Mouse (Mus musculus): ENCODE measurements around the gene Pptc7. TPM values are rescaled to one million over a fixed set of nuclear protein-coding genes. Genes with fewer than 3 reads are reported as not detected.

The Pptc7 gene
- total RNA-seq, 2 experiments from 2014 or later: 39.8 to 41.1 TPM

DNA sequence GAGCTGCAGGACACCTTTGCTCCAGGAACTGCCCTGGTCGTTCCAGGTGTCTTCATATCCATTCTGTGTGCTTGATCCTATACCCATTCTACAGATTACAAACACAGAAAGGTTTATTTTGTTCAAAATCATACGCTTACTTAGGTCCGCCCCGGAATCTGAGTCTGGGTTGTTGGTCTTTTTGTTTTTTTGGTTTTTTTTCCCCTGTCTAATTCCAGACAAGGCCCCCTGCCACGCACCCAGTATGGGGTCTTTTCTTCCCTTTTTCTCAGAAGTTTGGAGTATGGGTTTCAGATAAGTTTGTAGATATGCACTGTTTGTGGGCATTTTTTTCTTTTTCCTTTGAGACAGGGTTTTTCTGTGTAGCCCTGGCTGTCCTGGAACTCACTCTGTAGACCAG lies 88.7 kb downstream of the Pptc7 start:
- peak overlapping the region; percentile 98 for H3K27ac ChIP-seq
- no peak for TF ChIP-seq CTCF (conservative IDR thresholded peaks at IDR 0.05)
- peak overlapping the region; percentile 68 for H3K4me3 ChIP-seq
- DNase-seq (ENCODE audit: low spot score in 2 of 2): no peak

Other genes with a start within 250 kb of the Pptc7 start
- gene Cux2, start 234.3 kb upstream of the Pptc7 start, total RNA-seq (2021): 10 to 100 TPM; 30.0 to 30.9 TPM
- gene Myl2, start 183.4 kb upstream of the Pptc7 start, total RNA-seq (2021): under 1 TPM in 1 of 2 experiments, not detected in 1; 0.88 TPM
- 1 to 10 TPM in 1 of 2 experiments, under 1 TPM in 1; 0.39 to 1.2 TPM for gene Ccdc63, start 143.5 kb upstream of the Pptc7 start, total RNA-seq (2021)
- gene Ppp1cc, start 126.1 kb upstream of the Pptc7 start, total RNA-seq (2021): 100 to 1,000 TPM; 223 to 228 TPM
- gene Hvcn1, start 77.6 kb upstream of the Pptc7 start, total RNA-seq (2021): 1 to 10 TPM; 2.6 to 3.0 TPM
- gene Tctn1, start 19.9 kb upstream of the Pptc7 start, total RNA-seq (2021): 10 to 100 TPM; 15.2 TPM
- 1 to 10 TPM; 5.1 to 5.9 TPM for gene Rad9b, start 69.9 kb downstream of the Pptc7 start, total RNA-seq (2021)
- gene Vps29, start 70.0 kb downstream of the Pptc7 start, total RNA-seq (2021): 100 to 1,000 TPM; 173 to 186 TPM
- 10 to 100 TPM; 30.0 to 32.3 TPM for gene Gpn3, start 87.5 kb downstream of the Pptc7 start, total RNA-seq (2021)
- 10 to 100 TPM; 74.2 to 78.0 TPM for gene Fam216a, start 88.0 kb downstream of the Pptc7 start, total RNA-seq (2021)
- gene Arpc3, start 107.5 kb downstream of the Pptc7 start, total RNA-seq (2021): 100 to 1,000 TPM; 261 to 275 TPM
- 10 to 100 TPM; 32.9 to 33.2 TPM for gene Anapc7, start 137.3 kb downstream of the Pptc7 start, total RNA-seq (2021)
- gene Atp2a2, start 217.9 kb downstream of the Pptc7 start, total RNA-seq (2021): 100 to 1,000 TPM; 588 to 630 TPM